Mouse (Mus musculus): ENCODE results near the gene Sstr4. TPM values are rescaled to one million over a fixed set of nuclear protein-coding genes. Genes with fewer than 3 reads are reported as not detected.
A peak's percentile ranks its signal among the peaks of the same experiment; 100 is the strongest.

Gene Sstr4
- polyA plus RNA-seq, 1 experiment from 2014 or later = 2.4 TPM

GRCm38 (mm10) chr2:148397784-148398100, 2.6 kb downstream of the Sstr4 start:
- H3K27me3 ChIP-seq = peaks cover 44% of the 10 kb centered on the region
- 93% methylated on average over 1 of the region's 1 CpGs for WGBS

GRCm38 (mm10) chr2:148398901-148399685, 3.9 kb downstream of the Sstr4 start:
- H3K27ac ChIP-seq (replicated peaks) = no peak overlapping the region
- peaks cover 10% of the 10 kb centered on the region for H3K4me1 ChIP-seq
- no peak for ATAC-seq (ENCODE audit: low FRiP score, low read depth)
- H3K9me3 ChIP-seq = no peaks in the 10 kb centered on the region
- no peaks in the 10 kb centered on the region for H3K36me3 ChIP-seq
- 91% methylated on average over 5 of the region's 5 CpGs for WGBS
- no peak overlapping the region for H3K4me3 ChIP-seq
- H3K9ac ChIP-seq (replicated peaks) = no peak overlapping the region
- H3K27me3 ChIP-seq = peaks cover 35% of the 10 kb centered on the region
- H3K4me2 ChIP-seq (replicated peaks) = no peak overlapping the region

More at GRCm38 (mm10) chr2:148397784-148398100, 2.6 kb downstream of the Sstr4 start:
- H3K27ac ChIP-seq (replicated peaks) = no peak overlapping the region
- no peak overlapping the region for H3K9ac ChIP-seq (replicated peaks)
- no peak overlapping the region for H3K4me3 ChIP-seq
- no peak overlapping the region for H3K4me2 ChIP-seq (replicated peaks)
- no peaks in the 10 kb centered on the region for H3K36me3 ChIP-seq
- peaks cover 10% of the 10 kb centered on the region for H3K4me1 ChIP-seq
- no peaks in the 10 kb centered on the region for H3K9me3 ChIP-seq
- no peak for ATAC-seq (ENCODE audit: low FRiP score, low read depth)

- Histone ChIP-seq H3K9ac (replicated peaks) (no peak overlapping the region), H3K4me3 (no peak overlapping the region), H3K4me1 (peaks cover 12% of the 10 kb centered on the region), H3K9me3 (no peaks in the 10 kb centered on the region), H3K4me2 (replicated peaks) (no peak overlapping the region), H3K36me3 (no peaks in the 10 kb centered on the region), H3K27me3 (peaks cover 32% of the 10 kb centered on the region), H3K27ac (replicated peaks) (no peak overlapping the region)
- 79% methylated on average over 1 of the region's 1 CpGs for WGBS
- no peak for ATAC-seq (ENCODE audit: low FRiP score, low read depth)
These were observed 7.1 kb downstream of the Sstr4 start for GRCm38 (mm10) chr2:148402227-148402626.

- no peaks in the 10 kb centered on the region for H3K9me3 ChIP-seq
- peaks cover 52% of the 10 kb centered on the region for H3K27me3 ChIP-seq
- WGBS = 76% methylated on average over 5 of the region's 5 CpGs
- peaks cover 24% of the 10 kb centered on the region for H3K4me1 ChIP-seq
- ATAC-seq (ENCODE audit: low FRiP score, low read depth) = no peak
- no peak overlapping the region for H3K27ac ChIP-seq (replicated peaks)
- no peak overlapping the region for H3K4me2 ChIP-seq (replicated peaks)
- no peak overlapping the region for H3K9ac ChIP-seq (replicated peaks)
- no peaks in the 10 kb centered on the region for H3K36me3 ChIP-seq
- no peak overlapping the region for H3K4me3 ChIP-seq
These were observed 9.8 kb downstream of the Sstr4 start for GRCm38 (mm10) chr2:148404906-148405305.

GRCm38 (mm10) chr2:148406160-148406970, 11.2 kb downstream of the Sstr4 start:
- H3K4me2 ChIP-seq (replicated peaks) = peak overlapping the region; percentile 61
- H3K27me3 ChIP-seq = peaks cover 56% of the 10 kb centered on the region
- ATAC-seq (ENCODE audit: low FRiP score, low read depth) = no peak
- H3K27ac ChIP-seq (replicated peaks) = no peak overlapping the region
- H3K9me3 ChIP-seq = no peaks in the 10 kb centered on the region
- peak overlapping the region; percentile 2; the same call in 1 of the 2 replicates for H3K9ac ChIP-seq (replicated peaks)
- peaks cover 24% of the 10 kb centered on the region for H3K4me1 ChIP-seq
- peak overlapping the region; percentile 40 for H3K4me3 ChIP-seq
- 10% methylated on average over 34 of the region's 34 CpGs for WGBS
- no peaks in the 10 kb centered on the region for H3K36me3 ChIP-seq

GRCm38 (mm10) chr2:148406971-148407869, 12.1 kb downstream of the Sstr4 start:
- H3K4me2 ChIP-seq (replicated peaks) = peak overlapping the region; percentile 61
- H3K27me3 ChIP-seq = peaks cover 56% of the 10 kb centered on the region
- no peaks in the 10 kb centered on the region for H3K36me3 ChIP-seq
- H3K27ac ChIP-seq (replicated peaks) = no peak overlapping the region; the same call in 1 of the 2 replicates
- peak; percentile 38 for ATAC-seq (ENCODE audit: low FRiP score, low read depth)
- no peaks in the 10 kb centered on the region for H3K9me3 ChIP-seq
- H3K4me3 ChIP-seq = peak overlapping the region; percentile 40
- H3K9ac ChIP-seq (replicated peaks) = peak overlapping the region; percentile 37
- WGBS = 5% methylated on average over 55 of the region's 55 CpGs
- peaks cover 24% of the 10 kb centered on the region for H3K4me1 ChIP-seq

GRCm38 (mm10) chr2:148407870-148408760, 13.0 kb downstream of the Sstr4 start, which contains the start of gene Thbd:
Gene Thbd, minus strand, starts transcription at chr2:148408188.
- H3K36me3 ChIP-seq = no peaks in the 10 kb centered on the region
- H3K4me3 ChIP-seq = peak within 1 kb of the TSS; percentile 40
- H3K27ac ChIP-seq (replicated peaks) = no peak within 1 kb of the TSS; the same call in 1 of the 2 replicates
- H3K9me3 ChIP-seq = no peaks in the 10 kb centered on the region
- H3K27me3 ChIP-seq = peaks cover 56% of the 10 kb centered on the region
- H3K4me2 ChIP-seq (replicated peaks) = peak within 1 kb of the TSS; percentile 61
- ATAC-seq (ENCODE audit: low FRiP score, low read depth) = peak; percentile 58
- H3K9ac ChIP-seq (replicated peaks) = peak within 1 kb of the TSS; percentile 37
- 3% methylated on average over 35 of the region's 35 CpGs for WGBS
- H3K4me1 ChIP-seq = peaks cover 24% of the 10 kb centered on the region

GRCm38 (mm10) chr2:148408761-148409120, 13.6 kb downstream of the Sstr4 start:
- no peak overlapping the region for H3K4me2 ChIP-seq (replicated peaks)
- WGBS = 9% methylated on average over 6 of the region's 6 CpGs
- no peak overlapping the region for H3K9ac ChIP-seq (replicated peaks)
- no peaks in the 10 kb centered on the region for H3K9me3 ChIP-seq
- H3K4me1 ChIP-seq = peaks cover 24% of the 10 kb centered on the region
- H3K4me3 ChIP-seq = no peak overlapping the region
- H3K27me3 ChIP-seq = peaks cover 56% of the 10 kb centered on the region
- H3K27ac ChIP-seq (replicated peaks) = no peak overlapping the region
- H3K36me3 ChIP-seq = no peaks in the 10 kb centered on the region
- peak; percentile 4; the same call in 1 of the 2 replicates for ATAC-seq (ENCODE audit: low FRiP score, low read depth)

GRCm38 (mm10) chr2:148409141-148409540, 14.0 kb downstream of the Sstr4 start:
- Histone ChIP-seq H3K9me3 (no peaks in the 10 kb centered on the region), H3K9ac (replicated peaks) (no peak overlapping the region), H3K4me2 (replicated peaks) (no peak overlapping the region), H3K27me3 (peaks cover 54% of the 10 kb centered on the region), H3K36me3 (no peaks in the 10 kb centered on the region), H3K4me1 (peaks cover 24% of the 10 kb centered on the region), H3K27ac (replicated peaks) (no peak overlapping the region), H3K4me3 (no peak overlapping the region)
- ATAC-seq (ENCODE audit: low FRiP score, low read depth) = peak; percentile 81
- WGBS = 12% methylated on average over 6 of the region's 9 CpGs

GRCm38 (mm10) chr2:148409821-148410220, 14.7 kb downstream of the Sstr4 start:
- H3K27ac ChIP-seq (replicated peaks) = no peak overlapping the region
- H3K9me3 ChIP-seq = no peaks in the 10 kb centered on the region
- no peak overlapping the region for H3K4me3 ChIP-seq
- H3K4me2 ChIP-seq (replicated peaks) = no peak overlapping the region
- peaks cover 51% of the 10 kb centered on the region for H3K27me3 ChIP-seq
- no peaks in the 10 kb centered on the region for H3K36me3 ChIP-seq
- H3K9ac ChIP-seq (replicated peaks) = no peak overlapping the region
- 86% methylated on average over 1 of the region's 1 CpGs for WGBS
- H3K4me1 ChIP-seq = peaks cover 24% of the 10 kb centered on the region
- ATAC-seq (ENCODE audit: low FRiP score, low read depth) = no peak

- H3K9me3 ChIP-seq = no peaks in the 10 kb centered on the region
- no peaks in the 10 kb centered on the region for H3K27me3 ChIP-seq
- no peaks in the 10 kb centered on the region for H3K4me1 ChIP-seq
- no peak overlapping the region for H3K27ac ChIP-seq (replicated peaks)
- no peak overlapping the region for H3K4me3 ChIP-seq
- no peaks in the 10 kb centered on the region for H3K36me3 ChIP-seq
- no peak overlapping the region for H3K4me2 ChIP-seq (replicated peaks)
- no peak for ATAC-seq (ENCODE audit: low FRiP score, low read depth)
- no peak overlapping the region for H3K9ac ChIP-seq (replicated peaks)
- WGBS = 86% methylated on average over 3 of the region's 3 CpGs
These were observed 24.0 kb downstream of the Sstr4 start for GRCm38 (mm10) chr2:148419151-148419550.

All from midbrain, embryonic 12.5 days (tissue).